Mouse (Mus musculus): ENCODE data around the gene Etv4.

The Etv4 gene

DNA sequence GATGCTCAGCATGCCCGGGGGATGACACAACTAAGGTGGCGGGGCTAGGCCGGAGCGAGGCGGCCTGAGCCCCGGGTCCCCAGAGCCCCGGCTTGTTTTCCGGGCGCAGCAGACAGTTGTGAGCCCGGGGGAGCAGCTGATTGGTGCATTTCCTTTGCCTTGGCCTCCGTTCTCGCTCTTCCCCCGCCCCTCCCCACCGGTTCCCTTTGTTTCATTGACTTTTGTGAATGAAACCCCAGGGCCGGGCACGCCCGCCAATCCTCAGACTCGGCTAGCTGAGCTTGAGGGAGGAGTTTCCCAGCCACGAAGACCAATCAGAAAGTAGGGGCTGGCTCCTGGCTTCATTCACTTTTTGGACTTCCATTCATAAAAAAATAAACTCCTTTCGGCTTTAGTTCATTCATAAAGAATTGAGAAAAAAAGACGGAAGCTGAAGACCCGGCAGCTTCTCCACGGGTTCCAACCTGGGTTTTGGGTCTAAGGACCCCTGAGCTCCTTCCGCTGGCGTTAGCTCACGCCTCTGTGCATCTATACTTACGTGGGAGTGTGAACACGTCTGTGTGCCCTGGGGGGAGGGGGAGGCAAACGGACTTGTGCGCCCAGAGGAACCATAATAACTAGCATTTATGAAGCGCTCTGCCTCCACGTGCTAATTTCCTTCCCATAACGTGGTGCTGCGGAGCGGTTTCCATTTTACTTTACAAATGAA is at the start of gene Etv4:
TSS of gene Etv4 (minus strand) at position 229 of the 709 bp plus-strand sequence.
- in situ Hi-C loops (cut with MboI, MseI): no loop called here

DNA sequence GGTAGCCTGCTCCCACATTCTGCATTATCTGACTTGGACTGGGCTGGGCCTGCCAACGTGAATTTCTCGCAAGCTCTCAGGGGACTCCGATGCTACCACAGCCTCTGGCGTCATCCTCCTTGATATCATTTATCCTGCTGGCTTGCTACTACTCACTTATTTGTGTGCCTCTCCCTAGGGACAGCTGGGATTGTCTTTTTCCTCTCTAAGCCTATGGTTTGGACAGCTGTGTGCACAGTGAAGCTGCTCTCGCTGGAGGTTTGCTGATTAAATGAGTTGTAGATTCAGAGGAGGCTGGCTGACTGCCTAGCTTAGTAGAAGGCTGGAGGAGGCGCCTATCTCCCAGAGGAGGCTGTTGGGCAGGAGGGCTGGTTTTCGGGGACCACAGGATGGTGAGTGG is 46.8 kb upstream of the Etv4 start:
- in situ Hi-C loops (cut with MboI, MseI): no loop called here

DNA sequence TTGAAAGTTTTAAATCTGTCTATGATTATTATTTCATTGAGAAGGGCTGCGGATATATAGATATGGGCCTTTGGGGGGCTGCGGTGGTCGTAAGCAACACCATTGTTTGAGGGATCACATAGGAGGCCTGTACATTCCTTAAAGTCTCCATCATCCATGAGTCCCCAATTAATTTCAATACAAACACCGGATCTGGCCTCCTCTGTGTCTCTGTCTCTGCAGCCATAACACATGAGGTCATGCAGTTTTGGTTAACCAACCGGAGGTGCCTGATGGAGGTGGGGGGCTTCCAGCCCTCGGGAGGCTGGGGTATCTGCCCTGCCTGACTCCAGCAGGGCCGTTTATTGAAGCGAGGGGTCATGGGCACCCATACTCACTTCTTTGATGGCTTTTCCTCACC is 45.4 kb upstream of the Etv4 start:
- in situ Hi-C loops (cut with MboI, MseI): no loop called here

DNA sequence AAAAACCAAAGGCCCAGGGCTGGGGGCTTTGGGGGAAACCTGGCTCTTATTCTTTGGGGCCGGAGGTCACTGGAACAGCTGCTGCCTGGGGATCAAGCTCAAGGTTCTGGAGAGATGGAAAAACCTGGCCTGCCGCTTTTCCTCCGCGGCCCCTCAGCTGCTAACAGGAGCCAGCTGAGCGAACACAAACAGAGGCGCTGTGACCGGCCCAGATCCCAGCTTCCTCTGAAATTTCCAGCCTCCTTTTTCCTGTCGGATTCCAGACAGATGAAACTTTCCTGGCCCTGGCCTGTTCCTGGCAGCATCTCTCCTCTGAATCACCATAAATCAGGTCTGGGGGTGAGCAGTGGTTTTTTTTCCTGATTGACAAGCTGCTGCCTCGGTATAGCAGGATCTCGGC is 44.9 kb upstream of the Etv4 start:
- in situ Hi-C loops (cut with MboI, MseI): no loop called here

DNA sequence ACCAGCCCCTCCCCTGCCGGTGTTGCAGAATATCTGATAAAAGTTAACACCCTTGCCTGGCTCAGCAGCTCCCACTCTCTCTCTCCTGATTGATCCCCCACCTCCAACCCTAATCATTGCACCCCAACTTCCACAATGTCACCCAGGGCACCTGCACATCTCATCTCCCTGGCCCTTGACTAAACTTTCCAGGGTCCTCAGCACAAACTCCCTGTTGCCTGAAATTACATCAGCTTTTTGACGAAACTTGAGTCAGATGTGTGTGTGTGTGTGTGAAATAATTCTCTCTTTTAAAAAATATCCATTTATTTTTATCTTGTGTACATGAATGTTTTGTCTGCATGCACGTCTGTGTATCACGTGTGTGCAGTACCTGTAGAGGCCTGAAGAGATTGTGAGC is 43.5 kb upstream of the Etv4 start:
- in situ Hi-C loops (cut with MboI, MseI): no loop called here

DNA sequence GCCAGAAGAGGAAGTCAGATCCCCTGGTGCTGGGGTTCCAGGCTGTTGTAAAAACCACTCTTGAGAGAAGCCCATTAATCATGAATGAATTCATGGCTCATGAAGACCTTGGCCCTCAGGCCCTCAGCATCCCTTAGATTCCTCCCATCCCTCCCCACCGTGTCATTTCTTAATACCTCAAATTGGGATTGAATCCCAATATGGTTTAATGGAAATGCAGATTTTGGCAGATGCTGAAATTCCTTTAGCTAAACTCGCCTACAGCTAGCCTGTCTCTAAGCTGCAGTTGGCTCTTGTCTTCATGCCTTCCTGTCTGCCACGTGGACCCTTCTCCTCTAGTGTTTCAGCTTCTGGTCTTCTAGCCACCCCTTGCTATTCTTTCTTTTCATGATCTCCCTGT is 38.0 kb upstream of the Etv4 start:
- in situ Hi-C loops (cut with MboI, MseI): no loop called here

DNA sequence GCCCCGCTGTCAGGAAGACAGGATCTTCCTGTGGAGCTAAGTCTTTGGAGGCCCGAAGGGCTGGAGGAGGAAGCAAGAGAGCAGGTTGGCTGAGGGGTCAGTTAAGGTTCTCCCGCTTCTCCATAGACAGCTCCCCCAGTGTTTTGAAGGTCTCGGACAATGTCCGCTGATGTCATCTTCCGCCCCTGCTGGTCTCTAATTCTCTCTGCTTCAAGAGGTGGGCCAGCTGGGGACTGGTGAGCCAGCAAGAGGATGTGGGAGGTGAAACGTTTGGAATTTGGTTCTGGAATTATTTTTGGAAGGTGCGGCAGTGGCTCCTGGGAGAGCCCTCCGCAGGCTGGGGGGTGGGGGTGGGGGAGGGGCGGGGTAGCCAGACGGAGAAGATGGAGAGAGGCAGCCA is 35.7 kb upstream of the Etv4 start:
- in situ Hi-C loops (cut with MboI, MseI): no loop called here

DNA sequence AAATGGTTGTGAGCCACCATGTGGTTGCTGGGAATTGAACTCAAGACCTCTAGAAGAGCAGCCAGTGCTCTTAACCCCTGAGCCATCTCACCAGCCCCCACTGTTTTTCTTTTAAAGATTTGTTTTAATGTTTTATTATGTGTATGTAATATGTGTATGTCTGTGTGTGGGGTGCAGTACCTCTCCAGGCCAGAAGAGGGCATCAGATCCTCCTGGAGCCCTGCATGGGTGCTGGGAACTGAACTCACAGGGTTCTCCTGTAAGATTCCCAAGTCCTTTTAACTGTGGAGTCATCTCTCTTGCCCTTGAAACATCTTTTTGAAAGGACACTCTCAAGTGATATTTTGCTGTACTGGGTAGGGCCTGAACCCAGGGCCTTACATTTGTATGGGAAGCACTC is 34.7 kb upstream of the Etv4 start:
- in situ Hi-C loops (cut with MboI, MseI): loop anchor here (10.0 kb wide), 1 partner anchor 1445 kb away; no protein-coding TSS in a partner anchor

DNA sequence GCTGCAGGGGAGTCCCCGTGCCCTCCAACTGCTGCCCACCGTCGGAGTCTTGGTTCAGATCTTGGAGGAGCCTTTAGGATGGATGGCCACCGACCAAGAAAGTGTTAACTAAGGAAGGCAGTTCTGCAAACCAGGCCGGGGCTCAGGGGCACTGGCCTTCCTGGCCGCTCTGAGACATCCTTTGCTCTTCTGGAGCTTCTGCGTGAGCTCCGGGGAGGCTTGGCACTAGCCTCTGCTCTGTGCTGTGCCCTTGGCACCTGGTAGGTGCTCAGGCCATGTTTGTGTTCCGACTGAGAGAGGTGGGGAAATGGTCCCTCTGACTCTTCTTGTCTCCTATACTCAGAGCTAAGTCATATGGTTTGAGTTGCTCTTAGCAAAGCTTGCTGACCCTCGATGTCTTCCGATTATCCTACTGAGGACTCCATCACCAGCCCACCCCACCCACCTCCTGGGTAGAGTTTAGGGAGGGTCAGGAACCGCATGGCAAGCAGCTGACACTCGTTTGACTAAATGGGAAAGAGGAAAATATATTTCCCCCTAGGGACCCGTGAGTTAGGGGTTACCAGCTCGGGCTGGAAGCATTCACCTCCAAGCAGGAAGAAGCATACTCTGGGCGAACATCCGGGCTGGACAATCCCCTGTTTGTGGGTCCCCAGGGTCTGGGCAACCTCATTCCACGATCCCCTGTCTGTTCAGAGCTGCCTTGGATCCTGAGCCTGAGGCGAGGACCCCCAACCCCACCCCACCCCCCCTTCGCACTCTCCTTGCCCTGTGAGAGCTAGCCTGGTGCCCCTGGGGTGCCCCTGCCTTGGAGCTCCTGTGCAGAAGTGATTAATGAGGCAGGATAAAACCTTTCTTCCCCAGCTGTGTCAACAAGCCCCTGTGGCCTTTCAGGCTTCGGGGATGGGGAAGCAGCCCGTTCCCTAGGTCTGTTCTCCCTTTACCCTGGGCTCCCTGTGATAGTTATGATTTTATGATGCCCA is 30.2 kb upstream of the Etv4 start:
- in situ Hi-C loops (cut with MboI, MseI): loop anchor here (10.0 kb wide), 1 partner anchor 1441 kb away; no protein-coding TSS in a partner anchor

DNA sequence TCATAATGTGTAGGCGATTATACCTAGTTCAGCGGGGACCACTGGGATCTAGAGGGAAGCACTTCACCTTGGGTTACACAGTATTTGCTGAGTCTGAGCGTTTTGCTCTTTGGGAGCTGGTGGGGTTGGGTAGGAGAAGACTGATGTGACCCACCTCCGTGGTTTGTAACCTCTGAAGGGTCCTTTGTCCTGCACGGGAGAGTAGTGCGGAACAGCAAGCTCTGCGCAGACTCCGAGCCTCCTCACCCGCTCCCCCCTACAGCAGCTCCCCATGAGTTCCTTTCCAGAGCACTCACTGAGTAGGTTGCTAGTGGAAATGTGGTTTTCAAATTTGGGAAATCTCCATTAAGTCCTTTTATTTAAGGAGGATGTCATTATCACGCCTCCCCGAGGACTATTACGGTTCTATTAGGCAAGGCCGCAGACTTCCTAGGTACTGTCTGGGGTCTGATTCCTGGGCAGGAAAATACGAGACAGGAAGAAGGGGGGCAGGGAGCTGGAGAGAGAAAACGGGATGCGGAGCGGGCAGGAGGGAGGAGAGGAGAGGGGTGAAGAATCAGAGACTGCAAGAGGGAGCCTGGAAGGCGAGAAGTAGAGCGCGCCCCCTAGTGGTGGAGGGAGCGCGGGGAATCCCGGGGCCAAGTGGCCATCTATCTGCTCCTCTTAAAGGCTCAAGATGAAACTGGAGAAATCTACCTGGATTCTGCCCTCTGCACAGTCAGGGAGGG is 29.4 kb upstream of the Etv4 start:
- in situ Hi-C loops (cut with MboI, MseI): loop anchor here (5.0 to 10.0 kb wide), 2 partner anchors 98 to 1440 kb away; no protein-coding TSS in a partner anchor

DNA sequence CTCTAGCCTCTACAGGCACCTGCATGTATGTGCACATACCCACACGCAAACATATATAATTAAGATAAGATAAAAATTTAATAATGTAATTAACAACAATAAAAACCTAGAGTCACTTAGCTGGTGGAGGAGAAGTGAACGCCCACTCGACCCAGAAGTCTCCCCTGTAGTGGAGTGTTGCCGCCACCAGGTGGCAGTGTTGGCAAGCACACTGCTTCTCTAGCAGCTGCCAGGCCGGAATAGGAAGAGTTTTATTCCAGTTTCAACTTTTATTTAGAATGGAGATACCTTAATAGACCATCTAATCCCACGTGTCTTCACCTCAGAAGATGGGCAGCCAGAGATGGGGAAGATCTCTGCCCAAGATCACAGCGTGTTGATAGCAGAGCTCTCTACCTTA is 28.1 kb upstream of the Etv4 start:
- in situ Hi-C loops (cut with MboI, MseI): loop anchor here (5.0 to 10.0 kb wide), 2 partner anchors 99 to 1438 kb away; no protein-coding TSS in a partner anchor

DNA sequence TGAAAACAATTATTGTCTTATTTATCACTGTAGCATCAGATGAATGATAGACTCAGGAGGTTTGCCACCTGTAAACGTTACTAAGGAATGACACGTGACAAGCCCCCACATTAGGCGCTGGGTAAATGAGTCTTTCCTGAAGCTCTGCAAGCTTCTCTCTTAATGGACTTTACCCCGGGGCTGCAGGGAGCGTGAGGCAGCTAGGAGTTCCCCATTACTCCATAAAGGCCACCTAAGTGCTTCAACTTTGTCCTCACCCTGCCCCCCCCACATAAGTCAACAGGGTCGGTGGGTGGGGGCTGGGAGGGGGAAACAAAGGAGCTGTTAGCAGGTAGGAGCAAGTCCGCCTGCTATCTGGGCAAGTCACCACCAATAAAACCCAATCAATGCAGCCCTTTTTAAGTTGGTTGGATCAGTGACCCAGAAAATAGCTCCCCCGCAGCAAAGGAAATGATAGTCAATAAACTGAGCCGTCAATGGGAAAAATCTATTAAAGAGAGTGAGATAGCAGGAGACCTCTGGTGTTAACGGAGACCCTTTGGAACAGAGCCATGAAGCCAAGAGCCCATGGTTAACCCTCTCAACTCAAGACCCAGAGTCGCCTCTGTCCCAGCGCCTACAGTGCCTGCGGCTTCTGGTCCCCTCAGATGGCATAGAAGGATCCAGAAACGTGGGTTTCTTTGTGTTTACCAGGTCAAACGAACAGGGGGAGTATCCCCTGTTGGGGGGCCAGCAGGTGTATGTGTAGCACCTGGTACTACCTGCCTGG is 24.1 kb upstream of the Etv4 start:
- in situ Hi-C loops (cut with MboI, MseI): no loop called here

DNA sequence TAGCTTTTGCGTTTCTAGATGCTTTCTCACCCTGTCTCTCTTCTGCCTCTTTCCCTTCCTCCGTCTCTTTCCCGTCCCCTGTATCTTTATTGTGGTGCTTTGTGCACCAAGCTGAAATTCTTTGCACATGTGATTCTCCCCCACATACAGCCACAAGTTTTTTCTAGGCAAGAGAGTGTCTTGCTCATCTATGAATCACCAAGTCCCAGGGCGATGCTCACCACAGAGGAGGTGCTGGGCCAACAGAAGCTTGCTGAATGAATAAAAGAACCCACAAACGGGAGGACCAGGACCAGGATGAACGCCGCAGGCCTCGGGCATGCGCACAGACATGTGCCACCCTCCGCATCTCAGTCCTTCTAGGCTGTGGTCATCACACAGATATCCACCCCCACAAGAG is 22.1 kb upstream of the Etv4 start:
- in situ Hi-C loops (cut with MboI, MseI): no loop called here

DNA sequence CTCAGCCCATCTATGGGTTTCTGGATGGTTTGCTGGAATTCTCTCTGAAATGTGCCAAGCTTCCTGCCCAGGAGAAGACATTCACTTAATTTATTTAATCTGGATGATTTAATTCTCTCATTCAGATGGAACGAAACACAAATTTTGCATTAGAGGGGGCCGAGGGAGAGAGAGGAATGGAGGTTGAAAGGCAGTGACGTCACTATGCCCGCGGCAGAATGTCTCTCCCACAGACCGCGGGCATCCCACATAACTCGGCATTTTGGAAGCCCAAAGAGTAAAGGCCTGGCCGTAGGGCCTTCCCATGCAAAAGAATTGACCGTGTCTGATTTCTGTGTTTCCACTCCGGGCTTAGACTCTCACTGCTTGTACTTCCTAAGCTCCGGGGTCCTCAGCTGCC is 21.6 kb upstream of the Etv4 start:
- in situ Hi-C loops (cut with MboI, MseI): no loop called here

DNA sequence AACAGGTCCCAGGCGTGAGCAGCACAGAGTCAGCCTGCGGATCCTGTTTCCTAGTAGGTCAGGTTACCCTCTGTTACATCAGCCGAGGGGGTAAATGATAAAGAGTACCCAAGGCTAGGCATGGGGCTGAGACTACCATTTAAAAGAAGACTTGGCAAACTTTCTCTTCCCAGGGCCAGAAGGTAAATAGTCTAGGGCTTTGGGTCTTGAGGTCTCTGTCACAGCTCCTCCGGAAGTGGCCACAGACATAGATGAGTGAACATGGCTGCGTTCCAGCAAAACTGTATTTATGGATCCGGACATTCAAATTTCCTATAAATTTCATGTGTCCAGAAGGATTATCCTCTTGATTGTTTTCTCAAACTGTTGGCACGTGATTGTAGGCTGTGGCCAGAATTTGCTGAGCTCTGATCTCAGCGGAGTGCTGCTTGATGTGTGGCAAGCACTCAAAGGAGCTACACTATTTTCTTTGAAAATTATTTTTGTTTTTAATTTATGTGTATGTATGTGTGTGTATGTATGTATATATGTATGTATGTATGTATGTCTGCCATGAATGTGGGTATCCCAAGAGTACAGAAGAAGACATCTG is 20.0 kb upstream of the Etv4 start:
- in situ Hi-C loops (cut with MboI, MseI): no loop called here

DNA sequence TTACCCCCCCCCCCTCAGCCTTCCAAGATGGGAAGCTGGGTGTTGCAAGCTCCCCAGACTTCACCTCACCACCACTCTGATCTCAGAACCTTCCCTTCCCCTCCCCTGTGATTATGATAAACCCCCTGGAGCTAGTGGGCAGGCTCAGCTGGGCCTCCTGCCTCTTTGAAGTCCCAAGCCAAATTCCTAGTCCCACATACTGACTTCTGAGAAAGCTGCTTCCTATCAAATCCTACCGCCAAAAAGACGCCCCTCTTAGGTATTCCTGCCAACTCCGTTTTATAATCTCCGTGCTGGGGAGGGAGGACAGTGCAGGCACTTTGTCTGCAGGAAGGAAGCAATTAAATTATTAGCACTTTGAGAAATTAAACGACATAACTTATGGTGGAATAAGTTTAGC is 16.2 kb upstream of the Etv4 start:
- in situ Hi-C loops (cut with MboI, MseI): no loop called here

DNA sequence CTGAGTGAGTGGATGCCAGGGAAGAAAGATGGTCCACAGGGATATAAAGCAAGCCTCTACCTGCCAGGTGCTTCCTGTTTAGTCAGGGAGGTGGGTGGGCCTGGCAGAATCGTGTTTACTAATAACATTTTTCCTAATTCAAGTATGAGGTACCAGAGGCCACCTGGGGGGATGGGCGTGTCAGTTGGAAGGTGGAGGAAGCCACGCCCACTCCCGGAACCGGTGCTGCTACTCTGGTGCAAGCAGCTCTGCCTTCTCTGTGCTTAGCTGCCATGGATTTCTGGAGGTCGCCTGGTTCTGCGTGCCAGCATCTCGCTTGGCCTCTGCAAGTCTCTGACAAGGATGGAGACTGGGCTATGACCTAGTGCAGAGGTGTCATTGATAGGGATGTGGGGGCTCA is 12.9 kb upstream of the Etv4 start:
- in situ Hi-C loops (cut with MboI, MseI): no loop called here

DNA sequence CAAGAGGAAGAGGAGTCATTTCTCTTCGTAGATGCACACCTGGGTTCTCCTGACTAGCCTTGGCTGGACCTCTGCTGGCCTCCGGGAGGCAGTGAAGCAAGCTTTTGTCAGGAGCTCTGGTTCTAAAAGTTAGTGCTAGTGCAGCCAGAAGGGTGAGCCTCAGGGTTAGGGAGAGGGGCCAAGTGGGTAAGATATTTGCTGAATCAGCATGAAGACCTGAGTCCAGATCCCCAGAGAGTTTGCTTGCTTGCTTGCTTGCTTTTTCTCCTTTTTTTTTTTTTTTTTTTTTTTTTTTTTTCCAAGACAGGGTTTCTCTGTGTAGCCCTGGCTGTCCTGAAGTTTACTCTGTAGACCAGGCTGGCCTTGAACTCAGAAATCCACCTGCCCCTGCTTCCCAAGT is 12.2 kb upstream of the Etv4 start:
- in situ Hi-C loops (cut with MboI, MseI): no loop called here

DNA sequence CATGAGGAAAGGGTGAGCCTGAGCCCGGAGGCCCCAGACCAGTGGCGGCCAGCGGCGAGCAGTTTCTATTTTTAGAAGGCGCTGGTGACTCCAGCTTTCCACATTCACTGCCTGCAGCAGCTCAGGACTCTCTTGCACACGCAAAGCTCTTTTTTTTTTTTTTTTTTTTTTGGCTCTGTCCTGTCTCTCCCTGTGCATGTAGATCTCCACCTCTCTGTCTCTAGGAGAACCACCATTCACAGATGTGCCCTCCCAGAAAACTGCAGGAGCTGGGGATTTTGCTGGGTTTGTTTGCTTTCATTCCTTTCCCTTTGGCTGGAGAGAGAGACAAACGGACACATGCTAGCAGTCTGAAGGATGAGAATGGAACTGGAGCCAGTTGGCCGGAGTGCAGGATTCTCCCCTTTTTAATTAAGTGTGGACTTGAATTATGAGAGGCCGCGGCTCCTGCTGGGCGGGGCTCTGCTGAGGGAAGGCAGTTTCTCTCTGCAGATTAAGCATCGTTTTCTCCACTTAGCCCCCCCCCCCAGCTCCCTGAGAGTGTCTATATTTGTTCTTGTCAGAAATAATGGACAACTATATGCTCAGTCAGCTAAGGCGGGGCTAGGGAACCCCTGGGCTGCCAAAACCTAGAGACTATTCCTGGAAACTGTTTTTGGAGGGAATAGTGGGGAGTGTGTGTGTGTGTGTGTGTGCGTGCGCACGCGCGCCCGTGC is 5.8 kb upstream of the Etv4 start:
- in situ Hi-C loops (cut with MboI, MseI): no loop called here

DNA sequence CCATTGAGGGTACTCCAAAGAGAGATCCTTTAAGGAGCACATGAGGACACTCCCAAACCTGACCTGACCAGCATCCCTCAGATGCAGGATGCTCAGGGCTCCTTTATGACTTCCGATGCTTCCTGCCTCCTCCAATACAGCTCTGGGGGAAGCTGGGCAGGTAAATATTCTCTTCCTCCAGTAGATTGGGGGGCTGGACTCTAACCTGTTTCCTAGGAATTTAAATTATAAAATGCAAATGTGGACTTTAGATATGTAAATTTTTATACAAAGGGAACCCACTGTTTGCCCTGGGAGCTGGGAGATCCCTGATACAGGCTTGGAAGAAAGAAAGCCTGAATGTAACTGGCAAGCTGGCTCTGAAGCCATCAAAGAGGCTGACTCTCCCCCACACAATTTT is 2.3 kb upstream of the Etv4 start:
- in situ Hi-C loops (cut with MboI, MseI): no loop called here
